Mouse (Mus musculus) spleen, adult 2 months (tissue): ENCODE measurements around the gene Acsbg2.

Experiments
- CTCF ChIP-seq: fragments of 200-500 bp; IDR thresholded peaks from 2 replicates; pipeline ENCODE4 v1.5.1; 2011; ENCODE audit warnings: mild to moderate bottlenecking, inconsistent platforms; ENCODE audit not compliant: insufficient read depth, insufficient read length, insufficient replicate concordance; ENCODE audit errors: extremely low read depth
- POLR2A ChIP-seq: fragments of 200-500 bp; IDR thresholded peaks from 2 replicates; pipeline ENCODE4 v1.6.1; 2011; ENCODE audit warnings: low read depth, low read length, inconsistent platforms

DNA sequence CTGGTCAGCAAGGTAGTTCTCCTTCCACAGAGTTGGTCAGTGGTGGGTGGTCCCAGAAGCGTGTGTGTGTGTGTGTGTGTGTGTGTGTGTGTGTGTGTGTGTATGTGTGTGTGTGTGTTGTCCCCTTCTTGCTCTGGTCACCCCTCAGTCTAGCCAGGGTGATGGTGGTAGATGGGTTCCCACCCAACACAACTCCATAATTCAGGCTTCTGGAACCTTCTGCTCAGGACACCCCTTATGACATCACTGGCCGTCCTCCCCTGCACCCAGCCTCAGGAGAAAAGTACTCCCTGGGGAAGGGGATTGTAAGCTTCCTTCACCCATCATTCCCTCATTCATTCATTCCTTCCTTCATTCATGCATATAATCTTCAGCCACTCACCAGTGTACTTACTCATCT is at the start of gene Acsbg2:
- TF ChIP-seq POLR2A = no peak
- no peak for TF ChIP-seq CTCF
